Mouse (Mus musculus) hindbrain, embryonic 15.5 days (tissue): ENCODE results near the gene Gga3. TPM values are rescaled to one million over a fixed set of nuclear protein-coding genes. Genes with fewer than 3 reads are reported as not detected.

Experiments
- ATAC-seq: fragments of 200-750 bp; cut with Nextera tagmentation; 2 replicates; pipeline ENCODE4 v1.8.0; 2017; ENCODE audit warnings: low read depth, moderate number of reproducible peaks, moderate TSS enrichment; ENCODE audit not compliant: low FRiP score
- H3K27ac ChIP-seq: fragments of 300-500 bp; sonication (generic); replicated peaks from 2 replicates; pipeline ENCODE4 v1.5.1; 2015; ENCODE audit warnings: mild to moderate bottlenecking, inconsistent platforms
- H3K27me3 ChIP-seq: fragments of 300-500 bp; sonication (generic); 2 replicates; pipeline ENCODE4 v1.6.1; 2015; ENCODE audit warnings: control low read depth, inconsistent platforms
- H3K36me3 ChIP-seq: fragments of 300-500 bp; sonication (generic); 2 replicates; pipeline ENCODE4 v1.6.1; 2015; ENCODE audit warnings: control low read depth, inconsistent platforms
- H3K4me1 ChIP-seq: fragments of 300-500 bp; sonication (generic); replicated peaks from 2 replicates; pipeline ENCODE4 v1.6.1; 2015; ENCODE audit warnings: control low read depth, inconsistent platforms
- H3K4me2 ChIP-seq: fragments of 300-500 bp; sonication (generic); 2 replicates; pipeline ENCODE4 v1.6.1; 2015; ENCODE audit warnings: moderate library complexity, mild to moderate bottlenecking, inconsistent platforms
- H3K4me3 ChIP-seq: fragments of 300-500 bp; sonication (generic); 2 replicates; pipeline ENCODE4 v1.5.1; 2015; ENCODE audit warnings: mild to moderate bottlenecking, inconsistent platforms
- H3K9ac ChIP-seq: fragments of 300-500 bp; sonication (generic); 2 replicates; pipeline ENCODE4 v1.6.1; 2015; ENCODE audit warnings: inconsistent platforms
- H3K9me3 ChIP-seq: fragments of 300-500 bp; sonication (generic); 2 replicates; pipeline ENCODE4 v1.6.1; 2016; ENCODE audit warnings: control low read depth, inconsistent platforms
- WGBS: fragments of 180-500 bp; shearing (Covaris S2); methylation state at CpG from one replicate; pipeline ENCODE4 v1.1.7; 2015; 5-methylcytosine and 5-hydroxymethylcytosine counted together
- polyA plus RNA-seq: library from polyadenylated mRNA; unstranded; fragments of >200 nt; fragmentation: Nextera tagmentation; extraction: Ambion mirVana; gene quantifications from 2 replicates; pipeline ENCODE4 v1.2.1, GENCODE M21; 2015

Gga3 gene
- polyA plus RNA-seq, 1 experiment from 2014 or later = 38.1 TPM

GRCm38 (mm10) chr11:115536038-115536681, 67.7 kb downstream of the Gga3 start, which contains the start of gene Sumo2:
Sumo2 (minus strand) TSS chr11:115536276.
- Histone ChIP-seq H3K9ac (peak within 1 kb of the TSS; percentile 87), H3K27ac (peak within 1 kb of the TSS; percentile 99), H3K27me3 (no peaks in the 10 kb centered on the region), H3K36me3 (peaks cover 26% of the 10 kb centered on the region), H3K4me1 (peaks cover 33% of the 10 kb centered on the region), H3K4me3 (peak within 1 kb of the TSS; percentile 90), H3K9me3 (no peaks in the 10 kb centered on the region), H3K4me2 (peak within 1 kb of the TSS; percentile 81)
- peak; percentile 90 for ATAC-seq
- under 1% methylated on average over 49 of the region's 70 CpGs for WGBS

- Histone ChIP-seq H3K9me3 (no peaks in the 10 kb centered on the region), H3K4me1 (peaks cover 33% of the 10 kb centered on the region), H3K27ac (peak overlapping the region; percentile 99), H3K4me2 (peak overlapping the region; percentile 81), H3K27me3 (no peaks in the 10 kb centered on the region), H3K4me3 (peak overlapping the region; percentile 90), H3K36me3 (peaks cover 28% of the 10 kb centered on the region), H3K9ac (peak overlapping the region; percentile 87)
- peak; percentile 85 for ATAC-seq
- WGBS = under 1% methylated on average over 49 of the region's 84 CpGs
Measured at GRCm38 (mm10) chr11:115535401-115536037, 68.3 kb downstream of the Gga3 start.

- Histone ChIP-seq H3K36me3 (peaks cover 34% of the 10 kb centered on the region), H3K9me3 (no peaks in the 10 kb centered on the region), H3K4me1 (peaks cover 33% of the 10 kb centered on the region), H3K4me3 (peak overlapping the region; percentile 90), H3K27ac (peak overlapping the region; percentile 99), H3K9ac (peak overlapping the region; percentile 87), H3K4me2 (peak overlapping the region; percentile 81), H3K27me3 (no peaks in the 10 kb centered on the region)
- WGBS = 9% methylated on average over 11 of the region's 11 CpGs
- ATAC-seq = no peak
Measured at GRCm38 (mm10) chr11:115534759-115535371, 69.0 kb downstream of the Gga3 start.

Other genes starting within 250 kb of the Gga3 start
- gene Hid1, start 236.3 kb downstream of the Gga3 start, polyA plus RNA-seq = 57.2 and 62.4 TPM in 2 replicates
- 25.0 and 27.0 TPM in 2 replicates for gene Cdr2l, start 222.1 kb downstream of the Gga3 start, polyA plus RNA-seq
- 180 and 190 TPM in 2 replicates for gene Mrpl58, start 200.3 kb downstream of the Gga3 start, polyA plus RNA-seq
- gene Atp5h, start 184.1 kb downstream of the Gga3 start, polyA plus RNA-seq = 877 and 940 TPM in 2 replicates
- gene Kctd2, start 183.9 kb downstream of the Gga3 start, polyA plus RNA-seq = 23.6 and 26.2 TPM in 2 replicates
- not detected in 2 replicates for gene Trim80, start 163.5 kb downstream of the Gga3 start, polyA plus RNA-seq
- gene Slc16a5, start 141.6 kb downstream of the Gga3 start, polyA plus RNA-seq = 0.17 and 0.24 TPM in 2 replicates
- 16.3 and 18.2 TPM in 2 replicates for gene Armc7, start 128.4 kb downstream of the Gga3 start, polyA plus RNA-seq
- gene Nt5c, start 112.2 kb downstream of the Gga3 start, polyA plus RNA-seq = 88.4 and 101 TPM in 2 replicates
- 1,345 and 1,399 TPM in 2 replicates for gene Jpt1, start 89.7 kb downstream of the Gga3 start, polyA plus RNA-seq
- 917 and 959 TPM in 2 replicates for gene Sumo2, start 67.8 kb downstream of the Gga3 start, polyA plus RNA-seq
- 95.4 and 108 TPM in 2 replicates for gene Nup85, start 39.6 kb downstream of the Gga3 start, polyA plus RNA-seq
- gene Mrps7, start 126 bp downstream of the Gga3 start, polyA plus RNA-seq = 73.6 and 79.8 TPM in 2 replicates
- gene Mif4gd, start 8.9 kb upstream of the Gga3 start, polyA plus RNA-seq = 12.2 and 13.9 TPM in 2 replicates
- gene Slc25a19, start 24.2 kb upstream of the Gga3 start, polyA plus RNA-seq = 43.6 and 47.1 TPM in 2 replicates
- 186 and 190 TPM in 2 replicates for gene Grb2, start 104.5 kb upstream of the Gga3 start, polyA plus RNA-seq
- 24.2 and 27.9 TPM in 2 replicates for gene Tmem94, start 161.4 kb upstream of the Gga3 start, polyA plus RNA-seq
- gene Caskin2, start 209.6 kb upstream of the Gga3 start, polyA plus RNA-seq = 9.9 and 12.2 TPM in 2 replicates
- 22.3 and 23.6 TPM in 2 replicates for gene Tsen54, start 210.7 kb upstream of the Gga3 start, polyA plus RNA-seq
- 1.3 TPM in 2 replicates for gene Llgl2, start 220.0 kb upstream of the Gga3 start, polyA plus RNA-seq